23 mouse cellular contexts compared by ENCODE assay signal in the genomic region with DNA sequence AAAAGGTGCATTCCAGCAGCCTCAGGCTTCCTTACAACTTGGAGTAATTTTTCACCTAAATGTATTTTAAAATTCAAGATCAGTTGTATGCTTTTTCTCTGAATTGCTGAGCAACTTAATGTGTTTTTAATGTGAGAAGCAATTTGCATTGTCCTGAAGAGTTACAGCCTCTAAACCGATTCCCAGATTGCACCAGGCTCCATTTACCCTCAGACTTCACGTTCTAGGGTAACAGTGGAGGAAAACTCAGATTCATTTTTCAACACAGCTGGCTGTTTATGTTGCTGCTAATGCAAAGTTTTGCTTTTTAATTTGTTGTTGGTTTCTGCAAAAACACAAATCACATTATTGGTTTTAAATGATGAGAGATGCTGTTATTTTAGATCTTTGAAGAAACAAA. TPM values are rescaled to one million over a fixed set of nuclear protein-coding genes. Genes with fewer than 3 reads are reported as not detected.
"Had no signal": no experiment of that assay in that cellular context is flagged by ENCODE, and none has a peak within 500 bp of the region (broad histone marks: within the 10 kb centered on the region; RNA-seq: fewer than 3 reads in every experiment).

No protein-coding gene starts in this region.

- H3K27ac ChIP-seq: kidney, embryonic 15.5 days; left cerebral cortex, adult 2 months; limb, embryonic 12.5 days; limb, embryonic 15.5 days; liver, embryonic 14.5 days; macrophage; midbrain, embryonic 12.5 days; stomach, embryonic 15.5 days had no signal

- H3K27me3 ChIP-seq: kidney, embryonic 15.5 days; limb, embryonic 12.5 days; limb, embryonic 15.5 days; midbrain, embryonic 12.5 days; stomach, embryonic 15.5 days had no signal

- H3K36me3 ChIP-seq: kidney, embryonic 15.5 days; limb, embryonic 12.5 days; limb, embryonic 15.5 days; midbrain, embryonic 12.5 days; stomach, embryonic 15.5 days had no signal

- DNase-seq: kidney, adult 8-10 months; kidney, postnatal 10 days; kidney, postnatal 36 days; layer of hippocampus, postnatal 36 days; left cerebral cortex, postnatal 4 days; liver, postnatal 0 days; lung, embryonic 14.5 days; retina, postnatal 1 day; right cerebral cortex, postnatal 25 days; spleen, adult 18-20 months; thymus, postnatal 25 days had no signal

- H3K4me1 ChIP-seq: kidney, embryonic 15.5 days; limb, embryonic 12.5 days; limb, embryonic 15.5 days; midbrain, embryonic 12.5 days; stomach, embryonic 15.5 days had no signal

- ATAC-seq: liver, postnatal 0 days; lung, postnatal 0 days had no signal

- H3K9ac ChIP-seq: kidney, embryonic 15.5 days; limb, embryonic 12.5 days; limb, embryonic 15.5 days; liver, embryonic 14.5 days; liver, postnatal 0 days; lung, embryonic 14.5 days; midbrain, embryonic 12.5 days; stomach, embryonic 15.5 days had no signal

- H3K4me3 ChIP-seq: kidney, embryonic 15.5 days; left cerebral cortex, adult 2 months; limb, embryonic 12.5 days; limb, embryonic 15.5 days; midbrain, embryonic 12.5 days; myocyte; stomach, embryonic 15.5 days had no signal

- H3K4me2 ChIP-seq: kidney, embryonic 15.5 days; limb, embryonic 12.5 days; limb, embryonic 15.5 days; liver, embryonic 11.5 days; lung, embryonic 14.5 days; midbrain, embryonic 12.5 days; stomach, embryonic 15.5 days had no signal

- H3K9me3 ChIP-seq: kidney, embryonic 15.5 days; limb, embryonic 12.5 days; limb, embryonic 15.5 days; midbrain, embryonic 12.5 days; stomach, embryonic 15.5 days had no signal

RNA-seq across cellular contexts. Expression of gene Fshb, which starts 40.1 kb away (rescaled TPM):
- polyA plus RNA-seq: kidney, embryonic 15.5 days; limb, embryonic 12.5 days; limb, embryonic 15.5 days; liver, embryonic 11.5 days; liver, embryonic 14.5 days; liver, postnatal 0 days; lung, embryonic 14.5 days; lung, postnatal 0 days; macrophage; midbrain, embryonic 12.5 days; myocyte; neural tube, embryonic 11.5 days; stomach, embryonic 15.5 days had no signal
